Mouse (Mus musculus) neural tube, embryonic 11.5 days (tissue): ENCODE results near the gene Cpe. TPM values are rescaled to one million over a fixed set of nuclear protein-coding genes. Genes with fewer than 3 reads are reported as not detected.

ENCODE experiments used
- ATAC-seq: fragments of 200-750 bp; cut with Nextera tagmentation; 2 replicates; pipeline ENCODE4 v1.8.0; 2017; ENCODE audit warnings: moderate number of reproducible peaks, mild to moderate bottlenecking, moderate TSS enrichment, moderate library complexity; ENCODE audit not compliant: insufficient read depth, low FRiP score, low TSS enrichment
- DNase-seq: peaks from one replicate; pipeline ENCODE4 v3.0.0-alpha.2; 2015; ENCODE audit warnings: low spot score
- H3K27ac ChIP-seq: fragments of 300-500 bp; sonication (generic); 2 replicates; pipeline ENCODE4 v1.5.1; 2014; ENCODE audit warnings: low read depth, mild to moderate bottlenecking, low read length
- H3K27me3 ChIP-seq: fragments of 300-500 bp; sonication (generic); 2 replicates; pipeline ENCODE4 v1.6.1; 2014; ENCODE audit warnings: mild to moderate bottlenecking, low read length, mixed read lengths; ENCODE audit not compliant: control insufficient read depth, insufficient read depth
- H3K36me3 ChIP-seq: fragments of 300-500 bp; sonication (generic); 2 replicates; pipeline ENCODE4 v1.6.1; 2014; ENCODE audit warnings: mild to moderate bottlenecking, low read length, moderate library complexity, mixed read lengths; ENCODE audit not compliant: control insufficient read depth, insufficient read depth
- H3K4me1 ChIP-seq: fragments of 300-500 bp; sonication (generic); 2 replicates; pipeline ENCODE4 v1.6.1; 2014; ENCODE audit warnings: low read length, mixed read lengths; ENCODE audit not compliant: control insufficient read depth, insufficient read depth
- H3K4me2 ChIP-seq: fragments of 300-500 bp; sonication (generic); 2 replicates; pipeline ENCODE4 v1.6.1; 2014; ENCODE audit warnings: low read depth, mild to moderate bottlenecking, moderate library complexity
- H3K4me3 ChIP-seq: fragments of 300-500 bp; sonication (generic); 2 replicates; pipeline ENCODE4 v1.5.1; 2014; ENCODE audit warnings: low read depth, low read length
- H3K9ac ChIP-seq: fragments of 300-500 bp; sonication (generic); 2 replicates; pipeline ENCODE4 v1.6.1; 2014; ENCODE audit warnings: mild to moderate bottlenecking, low read length
- H3K9me3 ChIP-seq: fragments of 300-500 bp; sonication (generic); 2 replicates; pipeline ENCODE4 v1.6.1; 2016; ENCODE audit warnings: low read length; ENCODE audit not compliant: control insufficient read depth
- WGBS: fragments of 180-500 bp; shearing (Covaris S2); extraction: QIAGEN DNeasy Blood & Tissue Kit; methylation state at CpG from one replicate; pipeline ENCODE4 v1.1.7; 2014; 5-methylcytosine and 5-hydroxymethylcytosine counted together
- polyA plus RNA-seq: library from polyadenylated mRNA; unstranded; fragments of >200 nt; fragmentation: Nextera tagmentation; extraction: Ambion mirVana; gene quantifications from 2 replicates; pipeline ENCODE4 v1.2.1, GENCODE M21; 2014

Gene Cpe
- polyA plus RNA-seq, 1 experiment from 2014 or later, result 271 TPM

GRCm38 (mm10) chr8:64597042-64597970 lies 95.5 kb downstream of the Cpe start:
- no peaks in the 10 kb centered on the region for H3K4me1 ChIP-seq
- no peak overlapping the region for H3K4me3 ChIP-seq
- DNase-seq (peak; percentile 74), ATAC-seq (peak; percentile 80; the same call in 1 of the 2 replicates)
- no peak overlapping the region for H3K27ac ChIP-seq
- H3K27me3 ChIP-seq, result no peaks in the 10 kb centered on the region
- H3K36me3 ChIP-seq, result no peaks in the 10 kb centered on the region
- no peaks in the 10 kb centered on the region for H3K9me3 ChIP-seq
- H3K9ac ChIP-seq, result no peak overlapping the region
- WGBS, result 41% methylated on average over 21 of the region's 21 CpGs
- H3K4me2 ChIP-seq, result no peak overlapping the region

- Histone ChIP-seq H3K9ac (no peak overlapping the region), H3K4me3 (no peak overlapping the region), H3K4me2 (no peak overlapping the region), H3K36me3 (no peaks in the 10 kb centered on the region), H3K4me1 (no peaks in the 10 kb centered on the region), H3K9me3 (no peaks in the 10 kb centered on the region), H3K27me3 (no peaks in the 10 kb centered on the region), H3K27ac (no peak overlapping the region)
- DNase-seq, result no peak
- WGBS, result 86% methylated on average over 4 of the region's 4 CpGs
- ATAC-seq, result no peak
Measured at GRCm38 (mm10) chr8:64596396-64596795, 96.5 kb downstream of the Cpe start.

- no peak for DNase-seq
Measured at GRCm38 (mm10) chr8:64590456-64590855, 102.4 kb downstream of the Cpe start.

GRCm38 (mm10) chr8:64582887-64583286 lies 110.0 kb downstream of the Cpe start:
- 63% methylated on average over 3 of the region's 3 CpGs for WGBS
- H3K9me3 ChIP-seq, result no peaks in the 10 kb centered on the region
- H3K4me3 ChIP-seq, result no peak overlapping the region
- H3K36me3 ChIP-seq, result no peaks in the 10 kb centered on the region
- no peaks in the 10 kb centered on the region for H3K27me3 ChIP-seq
- H3K27ac ChIP-seq, result no peak overlapping the region
- no peak overlapping the region for H3K4me2 ChIP-seq
- H3K9ac ChIP-seq, result no peak overlapping the region
- no peaks in the 10 kb centered on the region for H3K4me1 ChIP-seq
- no peak for ATAC-seq
- no peak for DNase-seq

More at GRCm38 (mm10) chr8:64590456-64590855, 102.4 kb downstream of the Cpe start:
- 100% methylated on average over 1 of the region's 1 CpGs for WGBS
- no peak overlapping the region for H3K9ac ChIP-seq
- no peak overlapping the region for H3K27ac ChIP-seq
- no peak for ATAC-seq
- no peak overlapping the region for H3K4me3 ChIP-seq
- H3K9me3 ChIP-seq, result no peaks in the 10 kb centered on the region
- no peaks in the 10 kb centered on the region for H3K36me3 ChIP-seq
- no peaks in the 10 kb centered on the region for H3K27me3 ChIP-seq
- no peak overlapping the region for H3K4me2 ChIP-seq
- no peaks in the 10 kb centered on the region for H3K4me1 ChIP-seq

- Histone ChIP-seq H3K36me3 (no peaks in the 10 kb centered on the region), H3K27me3 (no peaks in the 10 kb centered on the region), H3K4me1 (no peaks in the 10 kb centered on the region), H3K9me3 (no peaks in the 10 kb centered on the region), H3K27ac (no peak overlapping the region), H3K4me3 (no peak overlapping the region), H3K4me2 (no peak overlapping the region), H3K9ac (no peak overlapping the region)
- DNase-seq (no peak), ATAC-seq (no peak)
- 81% methylated on average over 8 of the region's 8 CpGs for WGBS
Measured at GRCm38 (mm10) chr8:64578221-64578620, 114.6 kb downstream of the Cpe start.

- H3K27ac ChIP-seq, result no peak overlapping the region
- H3K4me2 ChIP-seq, result no peak overlapping the region
- H3K36me3 ChIP-seq, result no peaks in the 10 kb centered on the region
- no peaks in the 10 kb centered on the region for H3K4me1 ChIP-seq
- 91% methylated on average over 9 of the region's 9 CpGs for WGBS
- H3K27me3 ChIP-seq, result no peaks in the 10 kb centered on the region
- ATAC-seq (no peak), DNase-seq (no peak)
- H3K9ac ChIP-seq, result no peak overlapping the region
- H3K4me3 ChIP-seq, result no peak overlapping the region
- no peaks in the 10 kb centered on the region for H3K9me3 ChIP-seq
Measured at GRCm38 (mm10) chr8:64575001-64575400, 117.9 kb downstream of the Cpe start.

GRCm38 (mm10) chr8:64548054-64548850 lies 144.6 kb downstream of the Cpe start:
- H3K27me3 ChIP-seq, result no peaks in the 10 kb centered on the region
- H3K4me3 ChIP-seq, result no peak overlapping the region
- peak; percentile 13 for DNase-seq
- WGBS, result 33% methylated on average over 5 of the region's 5 CpGs
- H3K9ac ChIP-seq, result no peak overlapping the region
- no peak overlapping the region for H3K4me2 ChIP-seq
- no peaks in the 10 kb centered on the region for H3K36me3 ChIP-seq
- no peak overlapping the region for H3K27ac ChIP-seq
- ATAC-seq, result peak; percentile 62; the same call in 1 of the 2 replicates
- H3K9me3 ChIP-seq, result no peaks in the 10 kb centered on the region
- H3K4me1 ChIP-seq, result no peaks in the 10 kb centered on the region

GRCm38 (mm10) chr8:64543441-64543840 lies 149.4 kb downstream of the Cpe start:
- H3K4me3 ChIP-seq, result no peak overlapping the region
- H3K9me3 ChIP-seq, result no peaks in the 10 kb centered on the region
- H3K36me3 ChIP-seq, result no peaks in the 10 kb centered on the region
- no peak overlapping the region for H3K9ac ChIP-seq
- H3K27me3 ChIP-seq, result no peaks in the 10 kb centered on the region
- ATAC-seq (no peak), DNase-seq (no peak)
- H3K27ac ChIP-seq, result no peak overlapping the region
- 91% methylated on average over 7 of the region's 7 CpGs for WGBS
- no peak overlapping the region for H3K4me2 ChIP-seq
- H3K4me1 ChIP-seq, result no peaks in the 10 kb centered on the region
